Mouse (Mus musculus) intestine, postnatal 0 days (tissue): ENCODE data around the gene Arhgef25. TPM values are rescaled to one million over a fixed set of nuclear protein-coding genes. Genes with fewer than 3 reads are reported as not detected.
A peak's percentile ranks its signal among the peaks of the same experiment; 100 is the strongest.

Experiments
- ATAC-seq: fragments of 200-750 bp; cut with Nextera tagmentation; 2 replicates; pipeline ENCODE4 v1.8.0; 2017; ENCODE audit warnings: mild to moderate bottlenecking, moderate TSS enrichment, moderate library complexity
- H3K27ac ChIP-seq: fragments of 300-500 bp; sonication (generic); 2 replicates; pipeline ENCODE4 v1.5.1; 2014; ENCODE audit warnings: mild to moderate bottlenecking, low read depth, low read length, moderate library complexity
- H3K27me3 ChIP-seq: fragments of 300-500 bp; sonication (generic); replicated peaks from 2 replicates; pipeline ENCODE4 v1.6.1; 2014; ENCODE audit warnings: low read length, mixed read lengths; ENCODE audit not compliant: control insufficient read depth, insufficient read depth
- H3K36me3 ChIP-seq: fragments of 300-500 bp; sonication (generic); 2 replicates; pipeline ENCODE4 v1.6.1; 2014; ENCODE audit warnings: mild to moderate bottlenecking, moderate library complexity; ENCODE audit not compliant: control insufficient read depth, insufficient read depth
- H3K4me1 ChIP-seq: fragments of 300-500 bp; sonication (generic); replicated peaks from 2 replicates; pipeline ENCODE4 v1.6.1; 2014; ENCODE audit warnings: antibody characterized with exemption, low read length, mixed read lengths; ENCODE audit not compliant: control insufficient read depth, insufficient read depth
- H3K4me2 ChIP-seq: fragments of 300-500 bp; sonication (generic); replicated peaks from 2 replicates; pipeline ENCODE4 v1.6.1; 2014; ENCODE audit warnings: low read depth, mild to moderate bottlenecking, moderate library complexity
- H3K4me3 ChIP-seq: fragments of 300-500 bp; sonication (generic); 2 replicates; pipeline ENCODE4 v1.5.1; 2014; ENCODE audit warnings: low read depth, low read length
- H3K9ac ChIP-seq: fragments of 300-500 bp; sonication (generic); 2 replicates; pipeline ENCODE4 v1.6.1; 2014; ENCODE audit warnings: mild to moderate bottlenecking, low read depth, low read length
- H3K9me3 ChIP-seq: fragments of 300-500 bp; sonication (generic); 2 replicates; pipeline ENCODE4 v1.6.1; 2016; ENCODE audit warnings: mixed run types; ENCODE audit not compliant: control insufficient read depth
- CTCF ChIP-seq: sonication (generic); IDR thresholded peaks from 2 replicates; pipeline ENCODE4 v1.5.1; 2016; ENCODE audit warnings: low read depth, mild to moderate bottlenecking, control low read depth, antibody characterized with exemption, moderate library complexity
- WGBS: fragments of 180-500 bp; shearing (Covaris S2); extraction: QIAGEN DNeasy Blood & Tissue Kit; methylation state at CpG from one replicate; pipeline ENCODE4 v1.1.7; 2014; 5-methylcytosine and 5-hydroxymethylcytosine counted together
- polyA plus RNA-seq: library from polyadenylated mRNA; unstranded; fragments of >200 nt; fragmentation: Nextera tagmentation; extraction: Ambion mirVana; gene quantifications from 2 replicates; pipeline ENCODE4 v1.2.1, GENCODE M21; 2015

Arhgef25 gene
- polyA plus RNA-seq, 1 experiment from 2014 or later: 14.4 TPM

- Histone ChIP-seq H3K4me3 (no peak overlapping the region), H3K9me3 (no peaks in the 10 kb centered on the region), H3K4me1 (peaks cover 6% of the 10 kb centered on the region; the same call in 1 of the 2 replicates), H3K36me3 (peaks cover 5% of the 10 kb centered on the region; the same call in 1 of the 2 replicates), H3K9ac (no peak overlapping the region), H3K4me2 (peak overlapping the region; percentile 37; the same call in 1 of the 2 replicates), H3K27me3 (peaks cover 75% of the 10 kb centered on the region), H3K27ac (no peak overlapping the region)
- ATAC-seq: no peak
- no peak for TF ChIP-seq CTCF
- WGBS: 53% methylated on average over 3 of the region's 3 CpGs
Observed at GRCm38 (mm10) chr10:127180695-127181047, 9.2 kb downstream of the Arhgef25 start.

GRCm38 (mm10) chr10:127179871-127180694, 9.8 kb downstream of the Arhgef25 start, which contains the start of gene Slc26a10:
Gene Slc26a10, minus strand, starts transcription at chr10:127180645.
- no peak within 1 kb of the TSS for H3K27ac ChIP-seq
- peaks cover 5% of the 10 kb centered on the region; the same call in 1 of the 2 replicates for H3K36me3 ChIP-seq
- no peak for ATAC-seq
- 5% methylated on average over 34 of the region's 34 CpGs for WGBS
- TF ChIP-seq CTCF: no peak
- peaks cover 6% of the 10 kb centered on the region; the same call in 1 of the 2 replicates for H3K4me1 ChIP-seq
- no peaks in the 10 kb centered on the region for H3K9me3 ChIP-seq
- H3K9ac ChIP-seq: no peak within 1 kb of the TSS
- H3K4me3 ChIP-seq: no peak within 1 kb of the TSS
- H3K27me3 ChIP-seq: peaks cover 75% of the 10 kb centered on the region
- peak within 1 kb of the TSS; percentile 37 for H3K4me2 ChIP-seq

GRCm38 (mm10) chr10:127178286-127179027, 11.4 kb downstream of the Arhgef25 start:
- no peak overlapping the region for H3K27ac ChIP-seq
- no peaks in the 10 kb centered on the region for H3K9me3 ChIP-seq
- H3K4me1 ChIP-seq: peaks cover 6% of the 10 kb centered on the region; the same call in 1 of the 2 replicates
- H3K36me3 ChIP-seq: no peaks in the 10 kb centered on the region; the same call in 1 of the 2 replicates
- H3K27me3 ChIP-seq: peaks cover 68% of the 10 kb centered on the region
- H3K4me3 ChIP-seq: peak overlapping the region; percentile 32
- 5% methylated on average over 41 of the region's 41 CpGs for WGBS
- no peak for ATAC-seq
- no peak for TF ChIP-seq CTCF
- H3K9ac ChIP-seq: no peak overlapping the region
- peak overlapping the region; percentile 68 for H3K4me2 ChIP-seq

- ATAC-seq: peak; percentile 58
- 2% methylated on average over 23 of the region's 23 CpGs for WGBS
- TF ChIP-seq CTCF: peak; percentile 93
Observed at GRCm38 (mm10) chr10:127177719-127178118, 12.2 kb downstream of the Arhgef25 start.

GRCm38 (mm10) chr10:127177235-127177634, 12.6 kb downstream of the Arhgef25 start:
- Histone ChIP-seq H3K9me3 (no peaks in the 10 kb centered on the region), H3K27me3 (peaks cover 59% of the 10 kb centered on the region), H3K36me3 (peaks cover 3% of the 10 kb centered on the region; the same call in 1 of the 2 replicates), H3K4me3 (peak overlapping the region; percentile 32; the same call in 1 of the 2 replicates), H3K27ac (no peak overlapping the region), H3K4me2 (no peak overlapping the region), H3K4me1 (peaks cover 6% of the 10 kb centered on the region; the same call in 1 of the 2 replicates), H3K9ac (no peak overlapping the region)
- WGBS: 29% methylated on average over 9 of the region's 9 CpGs
- 0 out of 2 replicates have a peak, but pooled peaks have one; percentile 3 for ATAC-seq
- no peak for TF ChIP-seq CTCF

More at GRCm38 (mm10) chr10:127177719-127178118, 12.2 kb downstream of the Arhgef25 start:
- Histone ChIP-seq H3K36me3 (no peaks in the 10 kb centered on the region), H3K27me3 (peaks cover 64% of the 10 kb centered on the region), H3K9ac (no peak overlapping the region), H3K9me3 (no peaks in the 10 kb centered on the region), H3K4me3 (peak overlapping the region; percentile 32), H3K27ac (no peak overlapping the region), H3K4me2 (peak overlapping the region; percentile 68), H3K4me1 (peaks cover 6% of the 10 kb centered on the region; the same call in 1 of the 2 replicates)

- no peak overlapping the region for H3K4me3 ChIP-seq
- no peak overlapping the region for H3K9ac ChIP-seq
- no peaks in the 10 kb centered on the region for H3K9me3 ChIP-seq
- ATAC-seq: no peak
- H3K27me3 ChIP-seq: peaks cover 58% of the 10 kb centered on the region
- H3K36me3 ChIP-seq: peaks cover 7% of the 10 kb centered on the region; the same call in 1 of the 2 replicates
- TF ChIP-seq CTCF: no peak
- peaks cover 6% of the 10 kb centered on the region; the same call in 1 of the 2 replicates for H3K4me1 ChIP-seq
- 5% methylated on average over 7 of the region's 7 CpGs for WGBS
- H3K27ac ChIP-seq: no peak overlapping the region
- H3K4me2 ChIP-seq: no peak overlapping the region
Observed at GRCm38 (mm10) chr10:127176756-127177155, 13.1 kb downstream of the Arhgef25 start.
